Mouse (Mus musculus): Measurements from ENCODE around the gene Armc8.

GRCm38 (mm10) chr9:99430806-99431205 is 137.9 kb downstream of the Armc8 start:
- TF ChIP-seq CTCF (IDR thresholded peaks at IDR 0.05; ENCODE audit: borderline replicate concordance, insufficient read depth, low read depth, low read length) = no peak
- no peak for TF ChIP-seq POLR2A (IDR thresholded peaks at IDR 0.05; ENCODE audit: borderline replicate concordance, insufficient read depth, low read length)
